Mouse (Mus musculus) bone marrow, adult 2 months (tissue): ENCODE data around the gene Igsf21. TPM values are rescaled to one million over a fixed set of nuclear protein-coding genes. Genes with fewer than 3 reads are reported as not detected.

Experiments used
- H3K27ac ChIP-seq: fragments of 200-500 bp; 2 replicates; pipeline ENCODE4 v1.5.1; 2012; ENCODE audit warnings: low read depth, mild to moderate bottlenecking, control low read depth, inconsistent platforms, low read length; ENCODE audit not compliant: control insufficient read depth, poor library complexity, insufficient read depth
- H3K4me1 ChIP-seq: fragments of 200-500 bp; 2 replicates; pipeline ENCODE4 v1.6.1; 2011; ENCODE audit warnings: low read length; ENCODE audit not compliant: control insufficient read depth, insufficient read depth
- H3K4me3 ChIP-seq: fragments of 200-500 bp; replicated peaks from 2 replicates; pipeline ENCODE3; 2011; ENCODE audit warnings: mild to moderate bottlenecking, low read depth, low read length, control low read depth; ENCODE audit not compliant: control insufficient read depth
- CTCF ChIP-seq: fragments of 200-500 bp; IDR thresholded peaks from 2 replicates; pipeline ENCODE4 v1.5.1; 2011; ENCODE audit warnings: low read length, control low read depth; ENCODE audit not compliant: control insufficient read depth, insufficient read depth
- POLR2A ChIP-seq: fragments of 200-500 bp; IDR thresholded peaks from 2 replicates; pipeline ENCODE4 v1.6.1; 2011; ENCODE audit warnings: low read depth, mild to moderate bottlenecking, control low read depth, low read length, borderline replicate concordance; ENCODE audit not compliant: control insufficient read depth
- WGBS: fragments of 180-500 bp; shearing (Covaris S2); methylation state at CpG from one replicate; pipeline ENCODE4 v1.1.7; 2018; 5-methylcytosine and 5-hydroxymethylcytosine counted together
- polyA plus RNA-seq: library from polyadenylated mRNA; stranded (reverse); fragments of >200 nt; gene quantifications from 2 replicates; pipeline ENCODE4 v1.2.4, GENCODE M21; 2011; ENCODE audit warnings: low replicate concordance; ENCODE audit not compliant: missing spikeins, insufficient read depth, insufficient read length

The Igsf21 gene
- polyA plus RNA-seq, 1 experiment: not detected

GRCm38 (mm10) chr4:140035232-140035631, 211.4 kb downstream of the Igsf21 start:
- no peak for TF ChIP-seq CTCF
- no peak for TF ChIP-seq POLR2A
- Histone ChIP-seq H3K4me1 (no peaks in the 10 kb centered on the region), H3K27ac (no peak overlapping the region), H3K4me3 (no peak overlapping the region)
- WGBS: 61% methylated on average over 15 of the region's 15 CpGs

GRCm38 (mm10) chr4:140033394-140033793, 213.2 kb downstream of the Igsf21 start:
- 37% methylated on average over 7 of the region's 7 CpGs for WGBS
- no peaks in the 10 kb centered on the region for H3K4me1 ChIP-seq
- peak; percentile 62 for TF ChIP-seq CTCF
- TF ChIP-seq POLR2A: no peak
- H3K27ac ChIP-seq: no peak overlapping the region
- no peak overlapping the region for H3K4me3 ChIP-seq

- TF ChIP-seq POLR2A (no peak), CTCF (peak; percentile 43; the same call in 1 of the 2 replicates)
- 45% methylated on average over 6 of the region's 6 CpGs for WGBS
- H3K4me1 ChIP-seq: no peaks in the 10 kb centered on the region
- no peak overlapping the region for H3K27ac ChIP-seq
- H3K4me3 ChIP-seq: no peak overlapping the region
Observed at GRCm38 (mm10) chr4:140030415-140030814, 216.2 kb downstream of the Igsf21 start.

- TF ChIP-seq POLR2A (no peak), CTCF (no peak)
- Histone ChIP-seq H3K27ac (no peak overlapping the region), H3K4me1 (no peaks in the 10 kb centered on the region), H3K4me3 (no peak overlapping the region)
- 65% methylated on average over 5 of the region's 5 CpGs for WGBS
Observed at GRCm38 (mm10) chr4:140030040-140030386, 216.6 kb downstream of the Igsf21 start.

GRCm38 (mm10) chr4:140029324-140030039, 217.1 kb downstream of the Igsf21 start:
- no peaks in the 10 kb centered on the region for H3K4me1 ChIP-seq
- H3K27ac ChIP-seq: no peak overlapping the region
- no peak overlapping the region for H3K4me3 ChIP-seq
- TF ChIP-seq POLR2A (no peak), CTCF (no peak)
- WGBS: 58% methylated on average over 9 of the region's 9 CpGs

GRCm38 (mm10) chr4:140023833-140024232, 222.8 kb downstream of the Igsf21 start:
- H3K4me3 ChIP-seq: no peak overlapping the region

GRCm38 (mm10) chr4:140015916-140016315, 230.7 kb downstream of the Igsf21 start:
- 65% methylated on average over 7 of the region's 7 CpGs for WGBS
- no peak overlapping the region for H3K27ac ChIP-seq
- no peak for TF ChIP-seq POLR2A
- TF ChIP-seq CTCF: no peak
- no peak overlapping the region for H3K4me3 ChIP-seq
- H3K4me1 ChIP-seq: no peaks in the 10 kb centered on the region

More at GRCm38 (mm10) chr4:140023833-140024232, 222.8 kb downstream of the Igsf21 start:
- Histone ChIP-seq H3K27ac (no peak overlapping the region), H3K4me1 (no peaks in the 10 kb centered on the region)
- no peak for TF ChIP-seq POLR2A
- TF ChIP-seq CTCF: no peak
- 57% methylated on average over 6 of the region's 6 CpGs for WGBS

- Histone ChIP-seq H3K4me3 (no peak overlapping the region), H3K4me1 (no peaks in the 10 kb centered on the region), H3K27ac (no peak overlapping the region)
- no peak for TF ChIP-seq CTCF
- TF ChIP-seq POLR2A: no peak
- WGBS: 62% methylated on average over 11 of the region's 11 CpGs
Observed at GRCm38 (mm10) chr4:140010728-140011470, 235.7 kb downstream of the Igsf21 start.
